Mouse (Mus musculus): ENCODE measurements around the gene Ahsa1. TPM values are rescaled to one million over a fixed set of nuclear protein-coding genes. Genes with fewer than 3 reads are reported as not detected.

Ahsa1 gene
- total and polyA plus RNA-seq, 3 experiments: 74.5 to 153 (median 138) TPM

DNA sequence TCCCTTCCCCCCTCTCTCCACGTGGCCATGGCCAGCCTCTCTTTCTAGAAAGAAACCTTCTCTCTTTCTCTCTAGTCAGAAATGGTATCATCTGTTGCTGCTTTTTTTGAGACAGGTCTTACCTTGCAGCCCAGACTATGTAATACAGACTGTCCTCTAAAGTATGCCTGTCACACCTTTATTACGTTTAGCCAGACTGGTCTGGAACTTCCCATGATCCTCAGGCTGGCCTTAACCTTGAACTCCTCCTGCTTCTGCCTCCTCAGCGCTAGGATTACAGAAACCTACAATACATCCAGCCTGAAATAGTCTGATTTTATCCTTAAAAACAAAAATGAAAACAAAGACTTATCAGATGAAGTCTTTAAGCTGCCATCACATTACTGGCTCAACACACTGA, 53.0 kb downstream of the Ahsa1 start:
- H3K27me3 ChIP-seq (ENCODE audit: control insufficient read depth, insufficient read depth, low read length): no peaks in the 10 kb centered on the region
- intact Hi-C loops (cut with DNase I): no loop called here
- TF ChIP-seq CTCF (IDR thresholded peaks at IDR 0.05) (no peak), EP300 (IDR thresholded peaks at IDR 0.05; ENCODE audit: insufficient read depth, low read depth, low read length) (no peak), POLR2A (IDR thresholded peaks at IDR 0.05; ENCODE audit: insufficient read depth, low read depth, low read length) (no peak)
- H3K9ac ChIP-seq (ENCODE audit: low read depth, low read length): no peak overlapping the region
- no peaks in the 10 kb centered on the region for H3K4me1 ChIP-seq (ENCODE audit: control insufficient read depth, insufficient read depth, low read length)
- H3K79me2 ChIP-seq (replicated peaks; ENCODE audit: control insufficient read depth, insufficient read depth, low read length): no peaks in the 10 kb centered on the region
- 91% methylated on average over 3 of the region's 3 CpGs for WGBS
- H3K27ac ChIP-seq: no peak overlapping the region
- H3K4me3 ChIP-seq: no peak overlapping the region
- DNase-seq: no peak
- no peaks in the 10 kb centered on the region for H3K36me3 ChIP-seq (ENCODE audit: control insufficient read depth, insufficient read depth, low read length)

Small RNA genes lying within 50 kb of the gene (microRNA-seq; reads per million reads assigned to microRNA genes)
- 0 reads per million in 2 experiments for gene Gm47293

Other genes with a start within 250 kb of the Ahsa1 start
- under 1 TPM; 0.08 to 0.09 TPM for gene Tmem63c, start 245.1 kb upstream of the Ahsa1 start, total RNA-seq (2021)
- 0.14 and 0.38 TPM in 2 replicates for gene Tmem63c, start 245.1 kb upstream of the Ahsa1 start, polyA plus RNA-seq (2012; rRNA removed)
- not detected for gene Ngb, start 163.9 kb upstream of the Ahsa1 start, total RNA-seq (2021)
- 0.14 and 0.26 TPM in 2 replicates for gene Ngb, start 163.9 kb upstream of the Ahsa1 start, polyA plus RNA-seq (2012; rRNA removed)
- gene Gstz1, start 119.3 kb upstream of the Ahsa1 start, total RNA-seq (2021): 10 to 100 TPM; 43.1 to 46.0 TPM
- 66.7 and 89.0 TPM in 2 replicates for gene Gstz1, start 119.3 kb upstream of the Ahsa1 start, polyA plus RNA-seq (2012; rRNA removed)
- gene Pomt2, start 118.5 kb upstream of the Ahsa1 start, total RNA-seq (2021): 1 to 10 TPM; 9.4 to 9.7 TPM
- gene Pomt2, start 118.5 kb upstream of the Ahsa1 start, polyA plus RNA-seq (2012; rRNA removed): 9.8 and 18.9 TPM in 2 replicates
- gene Samd15, start 66.8 kb upstream of the Ahsa1 start, total RNA-seq (2021): not detected
- 0.39 TPM in 1 of 2 replicates, not detected in the other for gene Samd15, start 66.8 kb upstream of the Ahsa1 start, polyA plus RNA-seq (2012; rRNA removed)
- gene Tmed8, start 66.0 kb upstream of the Ahsa1 start, total RNA-seq (2021): 1 to 10 TPM; 5.3 to 6.4 TPM
- 3.1 and 5.6 TPM in 2 replicates for gene Tmed8, start 66.0 kb upstream of the Ahsa1 start, polyA plus RNA-seq (2012; rRNA removed)
- gene Noxred1, start 27.7 kb upstream of the Ahsa1 start, total RNA-seq (2021): under 1 TPM; 0.39 to 0.61 TPM
- gene Noxred1, start 27.7 kb upstream of the Ahsa1 start, polyA plus RNA-seq (2012; rRNA removed): 0.47 and 0.67 TPM in 2 replicates
- gene Vipas39, start 223 bp upstream of the Ahsa1 start, total RNA-seq (2021): 10 to 100 TPM; 23.2 to 25.5 TPM
- 23.3 and 39.7 TPM in 2 replicates for gene Vipas39, start 223 bp upstream of the Ahsa1 start, polyA plus RNA-seq (2012; rRNA removed)
- gene Ism2, start 33.2 kb downstream of the Ahsa1 start, total RNA-seq (2021): not detected
- gene Ism2, start 33.2 kb downstream of the Ahsa1 start, polyA plus RNA-seq (2012; rRNA removed): 0.09 and 0.18 TPM in 2 replicates
- gene Sptlc2, start 121.9 kb downstream of the Ahsa1 start, total RNA-seq (2021): 10 to 100 TPM; 21.1 to 23.1 TPM
- 5.0 and 9.8 TPM in 2 replicates for gene Sptlc2, start 121.9 kb downstream of the Ahsa1 start, polyA plus RNA-seq (2012; rRNA removed)
- gene Slirp, start 177.4 kb downstream of the Ahsa1 start, total RNA-seq (2021): 100 to 1,000 TPM; 169 to 173 TPM
- 32.1 and 49.0 TPM in 2 replicates for gene Slirp, start 177.4 kb downstream of the Ahsa1 start, polyA plus RNA-seq (2012; rRNA removed)
- gene Alkbh1, start 177.5 kb downstream of the Ahsa1 start, total RNA-seq (2021): 10 to 100 TPM in 1 of 2 experiments, 1 to 10 TPM in 1; 9.6 to 11.5 TPM
- 7.6 and 11.9 TPM in 2 replicates for gene Alkbh1, start 177.5 kb downstream of the Ahsa1 start, polyA plus RNA-seq (2012; rRNA removed)
- gene Snw1, start 205.8 kb downstream of the Ahsa1 start, total RNA-seq (2021): 10 to 100 TPM; 42.3 to 46.1 TPM
- 8.5 and 15.6 TPM in 2 replicates for gene Snw1, start 205.8 kb downstream of the Ahsa1 start, polyA plus RNA-seq (2012; rRNA removed)
- not detected for gene Gm5788, start 228.2 kb downstream of the Ahsa1 start, total RNA-seq (2021)
- not detected in 2 replicates for gene Gm5788, start 228.2 kb downstream of the Ahsa1 start, polyA plus RNA-seq (2012; rRNA removed)
- not detected for gene Gm8300, start 247.8 kb downstream of the Ahsa1 start, total RNA-seq (2021)
- gene Gm8300, start 247.8 kb downstream of the Ahsa1 start, polyA plus RNA-seq (2012; rRNA removed): not detected in 2 replicates

Data from heart, adult 2 months (tissue).